Mouse (Mus musculus): ENCODE data around the gene H2-DMb1. TPM values are rescaled to one million over a fixed set of nuclear protein-coding genes. Genes with fewer than 3 reads are reported as not detected.

The H2-DMb1 gene
- polyA plus RNA-seq, 1 experiment from 2014 or later: 0.43 TPM

GRCm38 (mm10) chr17:34207866-34208265 lies 55.0 kb downstream of the H2-DMb1 start:
- no peak overlapping the region for H3K4me2 ChIP-seq (replicated peaks)
- ATAC-seq: no peak
- H3K4me1 ChIP-seq (replicated peaks): peaks cover 14% of the 10 kb centered on the region
- no peak overlapping the region for H3K9ac ChIP-seq (replicated peaks)
- 98% methylated on average over 9 of the region's 9 CpGs for WGBS
- H3K27me3 ChIP-seq: peaks cover 76% of the 10 kb centered on the region
- no peak overlapping the region for H3K4me3 ChIP-seq (replicated peaks)
- no peaks in the 10 kb centered on the region for H3K9me3 ChIP-seq
- H3K36me3 ChIP-seq: no peaks in the 10 kb centered on the region
- no peak overlapping the region for H3K27ac ChIP-seq

GRCm38 (mm10) chr17:34208421-34208820 lies 55.5 kb downstream of the H2-DMb1 start:
- Histone ChIP-seq H3K27ac (no peak overlapping the region), H3K36me3 (no peaks in the 10 kb centered on the region), H3K9ac (replicated peaks) (no peak overlapping the region), H3K4me3 (replicated peaks) (no peak overlapping the region), H3K9me3 (no peaks in the 10 kb centered on the region), H3K27me3 (peaks cover 76% of the 10 kb centered on the region), H3K4me1 (replicated peaks) (peaks cover 14% of the 10 kb centered on the region), H3K4me2 (replicated peaks) (no peak overlapping the region)
- 28% methylated on average over 10 of the region's 10 CpGs for WGBS
- ATAC-seq: no peak

- Histone ChIP-seq H3K27me3 (peaks cover 80% of the 10 kb centered on the region), H3K9ac (replicated peaks) (no peak overlapping the region), H3K4me2 (replicated peaks) (no peak overlapping the region), H3K4me1 (replicated peaks) (peaks cover 11% of the 10 kb centered on the region), H3K27ac (no peak overlapping the region), H3K36me3 (no peaks in the 10 kb centered on the region), H3K9me3 (no peaks in the 10 kb centered on the region), H3K4me3 (replicated peaks) (no peak overlapping the region)
- 51% methylated on average over 3 of the region's 3 CpGs for WGBS
- no peak for ATAC-seq
Observed at GRCm38 (mm10) chr17:34209680-34210079, 56.8 kb downstream of the H2-DMb1 start.

Other genes starting within 250 kb of the H2-DMb1 start
- 0.40 and 0.52 TPM in 2 replicates for gene Platr17, start 247.9 kb upstream of the H2-DMb1 start, polyA plus RNA-seq (2015; fragmentation: Nextera tagmentation; extraction: Ambion mirVana)
- 56.5 and 57.2 TPM in 2 replicates for gene Daxx, start 243.7 kb upstream of the H2-DMb1 start, polyA plus RNA-seq (2015; fragmentation: Nextera tagmentation; extraction: Ambion mirVana)
- 18.1 and 19.6 TPM in 2 replicates for gene Tapbp, start 237.2 kb upstream of the H2-DMb1 start, polyA plus RNA-seq (2015; fragmentation: Nextera tagmentation; extraction: Ambion mirVana)
- gene Zbtb22, start 237.2 kb upstream of the H2-DMb1 start, polyA plus RNA-seq (2015; fragmentation: Nextera tagmentation; extraction: Ambion mirVana): 20.3 TPM in 2 replicates
- gene Rgl2, start 223.5 kb upstream of the H2-DMb1 start, polyA plus RNA-seq (2015; fragmentation: Nextera tagmentation; extraction: Ambion mirVana): 49.8 and 56.9 TPM in 2 replicates
- 193 and 195 TPM in 2 replicates for gene Pfdn6, start 212.7 kb upstream of the H2-DMb1 start, polyA plus RNA-seq (2015; fragmentation: Nextera tagmentation; extraction: Ambion mirVana)
- gene Wdr46, start 212.4 kb upstream of the H2-DMb1 start, polyA plus RNA-seq (2015; fragmentation: Nextera tagmentation; extraction: Ambion mirVana): 24.4 and 25.7 TPM in 2 replicates
- 12.4 and 13.6 TPM in 2 replicates for gene B3galt4, start 201.6 kb upstream of the H2-DMb1 start, polyA plus RNA-seq (2015; fragmentation: Nextera tagmentation; extraction: Ambion mirVana)
- 66.4 and 69.8 TPM in 2 replicates for gene Vps52, start 197.3 kb upstream of the H2-DMb1 start, polyA plus RNA-seq (2015; fragmentation: Nextera tagmentation; extraction: Ambion mirVana)
- 918 and 949 TPM in 2 replicates for gene Rps18, start 197.1 kb upstream of the H2-DMb1 start, polyA plus RNA-seq (2015; fragmentation: Nextera tagmentation; extraction: Ambion mirVana)
- gene H2-K1, start 152.7 kb upstream of the H2-DMb1 start, polyA plus RNA-seq (2015; fragmentation: Nextera tagmentation; extraction: Ambion mirVana): 13.5 and 16.0 TPM in 2 replicates
- gene Ring1, start 128.4 kb upstream of the H2-DMb1 start, polyA plus RNA-seq (2015; fragmentation: Nextera tagmentation; extraction: Ambion mirVana): 20.1 and 24.3 TPM in 2 replicates
- 80.5 and 91.7 TPM in 2 replicates for gene H2-Ke6, start 125.0 kb upstream of the H2-DMb1 start, polyA plus RNA-seq (2015; fragmentation: Nextera tagmentation; extraction: Ambion mirVana)
- 176 and 180 TPM in 2 replicates for gene Slc39a7, start 121.4 kb upstream of the H2-DMb1 start, polyA plus RNA-seq (2015; fragmentation: Nextera tagmentation; extraction: Ambion mirVana)
- gene Rxrb, start 121.3 kb upstream of the H2-DMb1 start, polyA plus RNA-seq (2015; fragmentation: Nextera tagmentation; extraction: Ambion mirVana): 57.9 and 62.7 TPM in 2 replicates
- 2.1 and 2.5 TPM in 2 replicates for gene Col11a2, start 113.6 kb upstream of the H2-DMb1 start, polyA plus RNA-seq (2015; fragmentation: Nextera tagmentation; extraction: Ambion mirVana)
- gene H2-Oa, start 60.7 kb upstream of the H2-DMb1 start, polyA plus RNA-seq (2015; fragmentation: Nextera tagmentation; extraction: Ambion mirVana): not detected in 2 replicates
- gene H2-DMa, start 33.5 kb upstream of the H2-DMb1 start, polyA plus RNA-seq (2015; fragmentation: Nextera tagmentation; extraction: Ambion mirVana): 13.1 and 15.3 TPM in 2 replicates
- gene Brd2, start 30.4 kb upstream of the H2-DMb1 start, polyA plus RNA-seq (2015; fragmentation: Nextera tagmentation; extraction: Ambion mirVana): 128 and 147 TPM in 2 replicates
- 0.14 and 0.32 TPM in 2 replicates for gene H2-DMb2, start 9.8 kb upstream of the H2-DMb1 start, polyA plus RNA-seq (2015; fragmentation: Nextera tagmentation; extraction: Ambion mirVana)
- 0.46 and 0.57 TPM in 2 replicates for gene Tap1, start 34.5 kb downstream of the H2-DMb1 start, polyA plus RNA-seq (2015; fragmentation: Nextera tagmentation; extraction: Ambion mirVana)
- 0.73 and 1.5 TPM in 2 replicates for gene Psmb9, start 34.7 kb downstream of the H2-DMb1 start, polyA plus RNA-seq (2015; fragmentation: Nextera tagmentation; extraction: Ambion mirVana)
- 1.5 and 2.4 TPM in 2 replicates for gene Psmb8, start 44.6 kb downstream of the H2-DMb1 start, polyA plus RNA-seq (2015; fragmentation: Nextera tagmentation; extraction: Ambion mirVana)
- gene Tap2, start 50.5 kb downstream of the H2-DMb1 start, polyA plus RNA-seq (2015; fragmentation: Nextera tagmentation; extraction: Ambion mirVana): 0.50 and 0.55 TPM in 2 replicates
- gene H2-Ob, start 85.8 kb downstream of the H2-DMb1 start, polyA plus RNA-seq (2015; fragmentation: Nextera tagmentation; extraction: Ambion mirVana): not detected in 2 replicates
- gene H2-Ab1, start 104.6 kb downstream of the H2-DMb1 start, polyA plus RNA-seq (2015; fragmentation: Nextera tagmentation; extraction: Ambion mirVana): 1.7 and 2.1 TPM in 2 replicates
- 0.28 and 0.41 TPM in 2 replicates for gene H2-Aa, start 134.8 kb downstream of the H2-DMb1 start, polyA plus RNA-seq (2015; fragmentation: Nextera tagmentation; extraction: Ambion mirVana)
- 1.7 and 2.1 TPM in 2 replicates for gene H2-Eb1, start 152.8 kb downstream of the H2-DMb1 start, polyA plus RNA-seq (2015; fragmentation: Nextera tagmentation; extraction: Ambion mirVana)
- 0.12 TPM in 1 of 2 replicates, not detected in the other for gene H2-Eb2, start 172.6 kb downstream of the H2-DMb1 start, polyA plus RNA-seq (2015; fragmentation: Nextera tagmentation; extraction: Ambion mirVana)
- gene Btnl2, start 201.8 kb downstream of the H2-DMb1 start, polyA plus RNA-seq (2015; fragmentation: Nextera tagmentation; extraction: Ambion mirVana): not detected in 2 replicates
- not detected in 2 replicates for gene Btnl1, start 224.1 kb downstream of the H2-DMb1 start, polyA plus RNA-seq (2015; fragmentation: Nextera tagmentation; extraction: Ambion mirVana)
- gene BC051142, start 245.7 kb downstream of the H2-DMb1 start, polyA plus RNA-seq (2015; fragmentation: Nextera tagmentation; extraction: Ambion mirVana): 4.6 and 5.6 TPM in 2 replicates

Measured in midbrain, embryonic 13.5 days (tissue).